Mouse (Mus musculus) A20 (cell line): ENCODE measurements at regions not wholly inside any gene's neighbourhood (a gene's known extent, or its start where the extent isn't known, plus 50 kb on each side); places are given as distances from the start of the nearest gene placed in this dataset.

ENCODE experiments used
- DNase-seq: peaks from one replicate; pipeline ENCODE4 v3.0.0-alpha.2; 2011; ENCODE audit warnings: low read depth, low spot score

- DNase-seq, result no peak
Measured at GRCm38 (mm10) chr17:77593807-77594206, 606.2 kb upstream of the Crim1 start.

- peak; percentile 4 for DNase-seq
Measured at GRCm38 (mm10) chr17:77596453-77596852, 603.6 kb upstream of the Crim1 start.

- DNase-seq, result peak; percentile 31
Measured at GRCm38 (mm10) chr17:77623472-77623871, 576.6 kb upstream of the Crim1 start.

GRCm38 (mm10) chr17:77624103-77624502 lies 575.9 kb upstream of the Crim1 start:
- DNase-seq, result no peak

- peak; percentile 16 for DNase-seq
Measured at GRCm38 (mm10) chr17:77642355-77642754, 557.7 kb upstream of the Crim1 start.

- no peak for DNase-seq
Measured at GRCm38 (mm10) chr17:77648946-77649345, 551.1 kb upstream of the Crim1 start.

GRCm38 (mm10) chr17:77651861-77652260 lies 548.2 kb upstream of the Crim1 start:
- DNase-seq, result no peak
